Mouse (Mus musculus): ENCODE data around the gene Gm21981. TPM values are rescaled to one million over a fixed set of nuclear protein-coding genes. Genes with fewer than 3 reads are reported as not detected.

Gene Gm21981
- total RNA-seq, 2 experiments from 2014 or later = 2.9 to 4.5 TPM

- DNase-seq (ENCODE audit: extremely low spot score in 1 of 2, low spot score in 1 of 2) = no peak
These were observed 10.4 kb upstream of the Gm21981 start for GRCm38 (mm10) chr17:47704692-47705091.

DNA sequence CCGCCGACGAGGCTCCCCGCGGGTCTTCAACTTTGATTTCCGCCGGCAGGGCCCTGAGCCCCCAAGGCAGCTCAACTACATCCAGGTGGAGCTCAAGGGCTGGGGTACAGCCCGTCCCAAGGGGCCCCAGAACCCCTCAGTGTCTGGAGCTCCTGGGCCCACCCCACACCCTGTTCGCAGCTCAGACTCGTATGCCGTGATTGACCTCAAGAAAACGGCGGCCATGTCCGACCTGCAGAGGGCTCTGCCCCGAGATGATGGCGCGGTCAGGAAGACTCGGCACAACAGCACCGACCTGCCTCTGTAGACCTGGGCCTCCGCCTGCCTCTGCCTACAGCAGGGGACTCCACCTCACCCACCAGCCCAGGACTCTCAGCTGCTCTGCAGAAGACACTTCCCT is 9.3 kb upstream of the Gm21981 start:
- no peak for DNase-seq (ENCODE audit: extremely low spot score in 1 of 2, low spot score in 1 of 2)

DNA sequence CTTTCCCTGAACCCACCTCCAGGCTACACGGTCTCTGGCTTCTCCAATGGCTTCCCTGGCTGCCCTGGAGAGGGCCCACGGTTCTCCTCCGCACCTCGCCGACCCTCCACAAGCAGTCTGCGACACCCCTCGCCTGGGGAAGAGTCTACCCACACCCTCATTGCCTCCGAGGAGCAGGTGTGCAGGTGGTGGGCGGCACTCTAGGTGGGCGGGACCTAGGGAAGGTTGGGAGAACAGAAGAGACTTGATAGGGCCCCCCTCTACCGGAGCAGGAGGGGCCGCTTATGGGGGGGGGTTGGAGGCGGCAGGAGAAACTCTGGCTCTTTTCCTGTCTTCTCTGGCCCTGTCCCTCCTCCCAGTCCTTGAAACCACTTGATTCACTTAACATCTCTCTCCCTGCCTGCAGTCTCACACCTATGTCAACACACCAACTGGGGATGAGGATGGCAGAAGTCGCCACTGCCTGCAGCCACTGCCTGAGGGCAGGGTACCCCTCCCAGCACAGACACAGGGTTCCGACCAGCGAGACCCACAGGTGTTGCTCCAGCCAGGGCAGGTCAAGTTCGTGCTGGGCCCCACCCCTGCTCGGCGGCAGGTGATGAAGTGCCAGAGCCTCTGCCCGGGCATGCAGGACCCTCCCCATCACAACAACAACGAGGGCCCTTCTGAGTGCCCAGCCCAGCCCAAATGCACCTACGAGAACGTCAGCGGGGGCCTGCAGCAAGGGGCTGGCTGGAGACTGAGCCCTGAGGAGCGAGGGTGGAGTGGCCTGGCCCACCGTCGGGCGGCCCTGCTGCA is 8.5 kb upstream of the Gm21981 start:
- DNase-seq (ENCODE audit: extremely low spot score in 1 of 2, low spot score in 1 of 2) = no peak

- no peak for DNase-seq (ENCODE audit: extremely low spot score in 1 of 2, low spot score in 1 of 2)
These were observed 7.5 kb upstream of the Gm21981 start for GRCm38 (mm10) chr17:47701793-47702192.

DNA sequence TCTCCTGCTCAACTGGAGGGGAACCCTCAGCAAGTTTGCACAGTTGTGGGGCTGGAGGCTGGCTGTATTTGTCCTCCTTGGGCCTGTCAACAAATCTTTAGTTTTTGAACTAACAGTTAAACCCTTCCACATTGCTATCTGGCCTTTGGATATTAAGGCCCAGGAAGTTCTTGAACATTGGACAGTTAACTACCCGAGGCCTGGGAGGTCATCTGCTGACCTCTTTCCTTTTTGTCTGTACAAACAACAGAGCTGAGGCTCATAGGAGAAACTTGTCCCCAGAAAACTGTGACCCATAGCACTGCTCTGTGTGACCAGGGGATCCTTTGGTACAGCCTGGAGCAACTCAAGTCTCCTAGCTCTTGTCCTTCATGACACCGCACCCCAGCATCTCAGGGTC is 4.8 kb upstream of the Gm21981 start:
- no peak for DNase-seq (ENCODE audit: extremely low spot score in 1 of 2, low spot score in 1 of 2)

- DNase-seq (ENCODE audit: extremely low spot score in 1 of 2, low spot score in 1 of 2) = no peak
These were observed 3.9 kb upstream of the Gm21981 start for GRCm38 (mm10) chr17:47698156-47698555.

DNA sequence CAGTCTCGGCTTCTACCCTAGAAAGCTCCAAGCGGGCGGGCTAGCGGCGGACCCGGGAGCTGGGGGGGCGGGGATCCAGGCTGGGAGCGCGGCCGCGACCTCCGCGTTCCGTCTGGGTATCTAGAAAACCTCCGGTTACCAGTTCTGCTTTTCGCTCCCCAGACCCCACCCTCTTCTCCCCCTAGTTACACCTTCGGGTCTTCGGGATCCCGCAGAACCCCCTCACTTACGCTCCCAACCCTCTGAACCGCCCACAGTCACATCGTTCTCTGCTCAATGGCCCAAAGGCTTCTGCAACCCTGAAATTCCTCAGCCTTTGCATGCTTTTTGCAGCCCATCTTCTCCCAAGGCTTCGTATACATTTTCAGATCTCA is 1.1 kb upstream of the Gm21981 start:
- peak; percentile 18 to 28 for DNase-seq (ENCODE audit: extremely low spot score in 1 of 2, low spot score in 1 of 2)

GRCm38 (mm10) chr17:47694503-47695336 is 465 bp upstream of the Gm21981 start, which contains the start of gene Prickle4:
Gene Prickle4 (minus strand): TSS chr17:47694736.
- peak; percentile 97 for DNase-seq (ENCODE audit: extremely low spot score in 1 of 2, low spot score in 1 of 2)

DNA sequence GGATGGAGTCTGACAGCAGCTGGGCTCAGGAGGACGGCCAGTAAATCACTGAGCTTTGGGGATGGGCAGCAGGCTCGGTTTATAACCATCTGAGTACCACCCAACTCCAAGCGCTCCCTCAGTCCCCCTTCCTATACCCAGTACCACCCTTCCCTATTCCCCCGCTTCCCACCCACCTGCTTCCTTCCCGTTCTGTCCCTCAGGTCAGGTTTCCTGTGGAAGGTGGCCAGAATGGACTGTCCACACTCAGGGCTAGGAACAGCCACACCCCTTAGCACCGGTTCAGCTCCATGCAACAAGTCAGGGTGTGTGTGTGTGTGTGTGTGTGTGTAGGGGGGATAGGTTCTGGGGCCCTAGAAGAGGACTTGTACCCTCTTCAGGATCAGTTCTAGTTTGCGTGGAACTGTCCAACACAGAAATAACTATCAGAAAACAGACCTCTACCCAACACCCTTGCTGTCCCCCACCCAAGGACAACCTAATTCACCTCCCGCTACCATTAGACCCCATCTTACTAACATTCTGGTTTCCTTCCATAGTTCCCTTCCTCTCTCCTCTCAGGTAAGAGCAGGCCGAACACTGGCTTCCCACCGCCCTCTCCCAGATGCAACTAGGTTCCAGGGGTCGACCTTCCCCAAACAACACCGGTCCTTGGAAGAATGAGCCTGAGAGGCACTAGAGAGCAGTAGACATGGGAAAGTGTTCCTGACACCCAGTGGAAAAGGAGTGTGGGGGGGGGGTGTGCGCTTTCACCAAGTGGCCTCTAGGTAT is 399 bp downstream of the Gm21981 start:
- no peak for DNase-seq (ENCODE audit: extremely low spot score in 1 of 2, low spot score in 1 of 2)

DNA sequence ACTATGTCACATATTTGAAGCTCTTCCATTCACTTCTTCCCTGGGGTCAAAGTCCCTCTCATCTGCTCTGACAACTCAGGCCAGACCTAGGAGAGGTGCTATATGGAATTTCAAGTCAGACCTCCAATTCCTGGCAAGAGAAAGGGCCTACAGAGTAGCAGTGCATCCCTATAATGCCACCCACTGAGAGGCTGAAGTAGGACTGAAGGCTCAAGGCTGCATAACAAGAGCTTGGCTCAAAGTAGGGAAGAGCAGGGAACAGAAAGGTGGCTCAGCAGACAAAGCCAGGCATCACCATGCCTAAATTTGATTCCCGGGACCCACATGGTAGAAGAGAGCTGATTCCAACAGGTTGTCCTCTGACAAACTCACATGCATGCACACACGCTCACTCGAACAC is 2.6 kb downstream of the Gm21981 start:
- DNase-seq (ENCODE audit: extremely low spot score in 1 of 2, low spot score in 1 of 2) = no peak

GRCm38 (mm10) chr17:47689894-47690293 is 4.4 kb downstream of the Gm21981 start:
- DNase-seq (ENCODE audit: extremely low spot score in 1 of 2, low spot score in 1 of 2) = no peak

- peak; percentile 61 to 65 for DNase-seq (ENCODE audit: extremely low spot score in 1 of 2, low spot score in 1 of 2)
These were observed 5.4 kb downstream of the Gm21981 start, which contains the start of gene Frs3 for GRCm38 (mm10) chr17:47688608-47689575. Gene Frs3 (plus strand): TSS chr17:47689030.

DNA sequence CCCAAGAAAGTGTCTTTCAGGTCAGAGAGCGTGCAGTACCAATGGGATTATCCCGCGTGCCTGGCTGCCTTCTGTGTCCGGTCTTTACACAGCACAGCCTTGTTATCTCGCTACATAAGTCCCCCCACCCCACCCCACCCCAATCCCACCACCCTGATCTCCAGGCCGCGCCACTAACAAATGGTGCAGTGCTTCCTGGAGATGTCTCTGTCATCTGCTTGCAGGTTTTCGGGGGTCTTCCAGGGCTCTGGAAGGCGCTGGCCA is 6.0 kb downstream of the Gm21981 start, which contains the start of gene Tomm6:
Gene Tomm6 (minus strand): TSS at position 43 of the 264 bp plus-strand sequence.
- no peak for DNase-seq (ENCODE audit: extremely low spot score in 1 of 2, low spot score in 1 of 2)

DNA sequence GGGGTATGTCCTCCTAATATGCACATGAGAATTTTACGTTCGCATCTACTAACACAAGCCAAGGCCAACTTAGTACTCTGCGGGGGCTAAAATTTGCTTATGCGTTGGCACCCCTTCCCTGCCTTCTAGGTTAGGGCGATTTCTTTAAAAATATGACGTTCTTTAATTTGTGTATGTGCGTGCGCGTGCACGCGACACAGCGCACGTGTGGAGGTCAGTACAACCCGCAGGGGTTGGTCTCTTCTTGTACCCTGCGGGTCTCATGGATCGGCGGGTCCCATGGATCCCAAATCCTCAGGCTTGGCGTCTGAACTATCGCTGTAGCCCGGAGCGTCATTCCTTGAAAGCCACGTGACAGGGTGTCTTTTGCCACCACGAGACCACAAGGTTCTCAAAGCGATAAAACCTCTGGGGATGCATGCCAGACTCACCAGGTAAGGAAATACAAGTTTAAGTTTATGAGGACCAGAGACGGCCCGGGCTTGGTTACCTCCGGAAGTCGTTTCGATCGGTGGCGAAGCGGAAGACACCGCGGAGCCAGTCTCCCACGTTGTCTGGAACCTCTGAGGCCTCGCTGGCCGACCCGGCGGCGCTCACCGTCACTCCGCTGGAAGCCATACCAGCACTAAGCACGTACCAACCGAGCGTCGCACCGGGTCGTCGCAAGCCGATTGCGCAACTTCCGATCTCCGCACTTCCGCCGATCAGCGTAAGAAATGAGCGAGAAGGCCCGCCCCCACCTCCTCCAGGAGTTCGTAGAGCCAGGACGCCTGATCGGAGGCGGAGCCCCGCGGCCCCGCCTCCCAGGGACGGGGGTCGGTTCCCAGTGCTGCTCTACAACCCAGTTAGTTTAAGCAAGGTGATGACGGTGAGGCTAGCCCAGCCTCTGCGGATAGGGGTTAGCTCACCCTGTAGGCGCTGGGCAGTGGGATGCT is 6.6 kb downstream of the Gm21981 start:
- peak; percentile 89 to 90 for DNase-seq (ENCODE audit: extremely low spot score in 1 of 2, low spot score in 1 of 2)

GRCm38 (mm10) chr17:47682836-47683235 is 11.4 kb downstream of the Gm21981 start:
- no peak for DNase-seq (ENCODE audit: extremely low spot score in 1 of 2, low spot score in 1 of 2)

DNA sequence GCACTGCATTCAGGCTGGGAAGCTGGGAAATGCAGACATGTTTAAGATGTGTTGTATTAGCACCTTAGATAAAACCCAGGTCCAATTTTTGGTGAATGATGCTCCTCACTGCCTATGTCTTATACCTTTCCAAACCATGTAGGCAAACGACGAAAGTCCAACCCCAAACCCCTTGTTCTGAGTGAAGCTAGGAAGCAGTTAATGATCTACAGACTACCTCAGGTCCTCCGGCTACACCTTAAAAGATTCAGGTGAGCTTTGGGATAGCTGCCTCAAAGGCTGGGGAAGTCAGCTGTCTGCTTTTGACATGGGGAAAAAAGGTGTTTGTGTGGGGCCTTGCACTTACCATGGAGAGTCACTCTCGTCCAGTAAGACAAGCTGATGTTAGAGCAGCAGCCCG is 15.6 kb downstream of the Gm21981 start:
- no peak for DNase-seq (ENCODE audit: extremely low spot score in 1 of 2, low spot score in 1 of 2)

GRCm38 (mm10) chr17:47678238-47678637 is 16.0 kb downstream of the Gm21981 start:
- DNase-seq (ENCODE audit: extremely low spot score in 1 of 2, low spot score in 1 of 2) = no peak

DNA sequence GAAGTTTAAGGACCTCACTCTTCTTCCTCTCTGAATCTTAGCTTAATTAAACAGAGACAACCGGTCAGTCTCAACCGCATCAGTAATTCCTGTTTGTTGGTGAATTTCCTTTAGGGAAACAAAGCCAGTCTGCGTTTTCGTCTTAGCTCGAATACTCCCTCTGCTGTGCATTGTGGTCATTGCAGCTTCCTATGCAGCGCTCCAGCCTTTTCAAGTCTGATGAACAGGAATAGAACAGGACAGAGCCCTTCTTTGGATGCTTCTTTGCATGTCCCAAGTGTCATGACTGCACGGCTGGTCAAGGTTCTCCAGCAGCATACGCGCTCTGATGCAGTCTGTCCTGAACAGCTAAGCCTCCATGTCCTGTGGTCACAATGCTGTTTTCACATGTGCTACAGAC is 17.7 kb downstream of the Gm21981 start:
- DNase-seq (ENCODE audit: extremely low spot score in 1 of 2, low spot score in 1 of 2) = peak; percentile 62 to 89
